Mouse (Mus musculus) T-helper 17 cell (primary cell): ENCODE data around the gene Fam102a.

Experiments used
- in situ Hi-C, 2 experiments: fragments of 300-600 bp; cut with MboI, MseI; formaldehyde crosslinking; loops; 1 replicate in 1 of 2; 2 replicates in 1 of 2; pipeline ENCODE4 v1.15.1; 2025; ENCODE audit warnings: high pct_unique_total_duplicates in 2 of 2

Gene Fam102a

DNA sequence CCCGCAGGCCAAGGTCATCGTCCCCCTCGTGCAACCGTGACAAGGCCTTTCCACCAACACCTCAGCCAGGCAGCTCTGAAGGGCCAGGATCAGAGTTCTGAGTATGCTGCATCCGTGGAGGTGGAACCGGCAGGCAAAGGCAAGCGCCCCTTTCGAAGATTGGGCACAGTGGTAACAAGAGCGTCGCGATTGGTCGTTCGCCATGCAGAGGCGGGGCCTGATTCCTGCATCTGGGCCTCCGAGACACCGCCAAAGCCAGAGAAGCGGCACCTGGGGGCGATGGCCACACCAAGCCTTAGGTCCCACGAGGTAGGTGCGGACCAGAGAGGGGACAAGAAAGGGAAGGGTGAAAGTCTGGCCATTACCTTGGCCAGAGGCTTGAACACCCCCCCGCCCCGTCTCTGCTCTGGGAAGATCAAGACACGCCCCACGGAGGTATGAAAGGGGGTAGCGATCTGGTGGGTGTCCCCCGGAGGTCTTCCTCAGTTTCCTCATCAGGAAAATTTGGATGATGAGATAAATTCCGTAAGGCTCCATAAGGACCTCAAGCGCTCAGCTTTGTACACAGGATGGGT, 40.5 kb downstream of the Fam102a start, which contains the start of gene 9430097D07Rik:
TSS of gene 9430097D07Rik (minus strand) at position 99 of the 575 bp plus-strand sequence.
- in situ Hi-C loops: loop anchor here in 1 of 2 experiments (5.0 kb wide), 1 partner anchor 37 kb away; no protein-coding TSS in a partner anchor

DNA sequence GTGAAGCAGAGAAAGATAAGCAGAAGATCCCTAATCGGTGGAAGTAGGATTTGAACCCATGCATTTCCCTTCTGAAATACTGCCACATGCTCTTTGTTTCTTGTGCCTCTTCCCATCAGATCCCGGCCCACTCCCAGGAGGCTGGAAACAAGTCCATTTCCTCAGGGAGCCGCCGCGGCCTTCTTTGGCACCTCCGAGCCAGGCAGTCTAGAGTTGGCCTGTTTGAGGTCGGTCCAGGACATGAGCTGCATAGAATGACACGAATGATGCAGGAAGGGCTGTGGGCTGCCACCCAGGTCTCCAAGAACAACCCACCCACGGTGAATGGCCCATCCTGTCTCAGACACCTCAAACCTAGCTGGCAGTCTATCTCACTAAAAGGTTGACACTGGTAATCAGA, 41.4 kb downstream of the Fam102a start:
- in situ Hi-C loops: loop anchor here in 1 of 2 experiments (5.0 kb wide), 1 partner anchor 36 kb away; no protein-coding TSS in a partner anchor

DNA sequence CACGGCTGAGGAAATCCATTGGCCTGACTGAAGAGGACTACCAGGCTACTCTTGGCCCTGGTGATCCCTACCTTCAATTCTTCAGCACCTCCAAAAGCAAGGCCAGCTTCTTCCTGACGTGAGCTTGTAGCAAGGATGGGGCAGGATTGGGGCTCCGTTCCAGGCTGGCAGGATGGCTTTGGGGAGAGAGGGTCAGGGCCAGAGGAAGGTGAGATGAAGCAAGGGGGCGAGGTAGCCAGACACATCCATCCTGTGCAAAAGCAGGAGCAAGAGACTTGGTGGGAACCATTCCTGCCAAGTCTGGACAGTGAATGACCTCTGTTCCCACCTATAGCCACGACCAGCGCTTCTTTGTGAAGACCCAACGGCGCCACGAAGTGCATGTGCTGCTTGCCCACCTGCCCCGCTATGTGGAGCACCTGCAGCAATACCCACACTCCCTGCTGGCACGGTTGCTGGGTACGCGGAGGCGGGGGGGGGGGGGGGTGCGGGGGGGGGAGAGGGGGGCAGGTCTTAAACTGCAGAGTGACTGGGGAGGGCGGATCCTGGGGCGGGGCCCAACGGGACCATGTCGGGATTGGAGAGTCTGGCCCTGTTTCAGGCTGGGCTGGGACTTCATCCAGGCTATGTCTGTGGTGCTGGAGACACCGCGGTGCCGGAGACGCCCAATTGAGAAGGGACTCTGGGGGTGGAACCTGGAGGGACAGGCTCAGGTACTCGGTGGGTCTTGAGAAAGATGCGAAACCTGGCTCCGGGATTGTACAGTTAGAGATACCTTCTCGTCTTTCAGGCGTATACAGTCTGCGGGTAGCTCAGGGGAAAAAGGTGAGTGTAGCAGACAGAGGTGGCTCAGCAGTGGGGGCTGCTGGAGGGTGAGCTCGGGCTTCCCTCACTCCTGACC, 43.3 kb downstream of the Fam102a start:
- in situ Hi-C loops: loop anchor here in 1 of 2 experiments (5.0 kb wide), 1 partner anchor 34 kb away; no protein-coding TSS in a partner anchor

DNA sequence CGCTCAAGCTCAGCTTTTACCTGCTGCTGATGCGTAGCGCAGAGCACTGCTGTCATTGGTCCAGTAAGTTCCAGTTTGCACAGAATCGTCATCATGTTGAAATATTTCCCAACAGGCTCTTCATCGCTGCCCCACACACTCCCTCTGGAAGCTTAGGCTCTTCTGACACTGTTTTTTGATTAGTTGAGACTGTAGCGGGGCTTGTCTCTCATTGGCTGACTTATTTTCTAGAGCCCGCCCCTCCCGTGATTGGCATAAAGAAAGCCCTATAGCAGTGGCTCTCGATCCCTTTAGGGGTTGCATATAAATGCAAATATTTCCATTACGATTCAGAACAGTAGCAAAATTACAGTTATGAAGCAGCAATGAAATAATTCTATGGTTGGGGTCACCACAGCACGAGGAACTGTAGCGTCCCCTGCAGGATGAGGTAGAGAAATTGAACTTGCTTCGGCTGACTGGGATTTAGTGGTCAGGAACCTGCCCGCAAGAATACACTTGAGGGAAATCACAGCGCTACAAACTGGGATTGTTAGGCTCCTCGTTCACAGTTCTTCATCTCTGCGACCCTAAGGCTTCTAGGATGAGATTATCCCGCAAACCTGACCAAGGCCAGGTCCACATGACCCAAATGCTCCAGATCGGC, 46.4 kb downstream of the Fam102a start:
- in situ Hi-C loops: no loop called here

DNA sequence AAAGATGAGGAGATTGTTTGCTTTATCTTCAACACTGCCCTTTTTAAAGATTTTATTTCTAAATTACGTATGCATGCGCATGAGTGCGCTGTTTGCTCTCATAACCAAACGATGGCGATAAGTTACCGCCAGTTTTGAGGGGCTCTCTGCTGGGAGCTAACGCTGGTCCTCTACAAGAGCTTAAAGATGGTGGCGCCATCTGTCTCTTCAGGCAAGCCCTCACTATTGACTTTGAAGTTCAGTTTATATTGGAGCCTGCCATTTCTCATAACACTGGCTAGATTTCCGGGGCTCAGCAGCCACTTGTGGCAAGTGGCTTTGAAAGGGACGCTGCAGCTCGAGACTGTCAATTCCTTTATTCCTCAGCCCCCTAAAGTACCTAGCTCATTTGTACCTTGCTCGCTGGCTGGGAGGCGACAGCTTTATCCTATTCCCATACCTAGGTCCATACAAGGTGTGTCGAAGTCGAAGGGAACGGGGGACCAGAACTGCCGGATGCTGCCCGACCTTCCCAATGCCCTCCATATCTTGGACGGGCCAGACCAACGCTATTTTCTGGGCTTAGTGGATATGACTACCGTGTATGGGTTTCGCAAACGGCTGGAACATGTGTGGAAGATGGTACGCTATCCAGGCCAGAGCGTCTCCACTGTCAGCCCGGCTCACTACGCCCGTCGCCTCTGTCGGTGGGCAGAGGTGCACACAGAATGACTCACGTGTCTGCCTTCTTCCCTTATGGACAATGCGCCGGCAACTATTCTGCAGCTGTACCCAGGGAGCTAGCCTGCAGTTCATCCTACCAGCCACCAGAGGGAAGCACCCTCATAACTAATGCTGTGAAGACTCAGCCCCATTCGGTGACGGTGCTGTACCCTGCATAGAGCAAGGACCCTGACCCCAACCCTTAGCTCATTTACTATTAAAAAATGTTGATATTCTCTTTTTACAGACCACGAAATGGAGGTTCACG, 48.0 kb downstream of the Fam102a start:
- in situ Hi-C loops: no loop called here

DNA sequence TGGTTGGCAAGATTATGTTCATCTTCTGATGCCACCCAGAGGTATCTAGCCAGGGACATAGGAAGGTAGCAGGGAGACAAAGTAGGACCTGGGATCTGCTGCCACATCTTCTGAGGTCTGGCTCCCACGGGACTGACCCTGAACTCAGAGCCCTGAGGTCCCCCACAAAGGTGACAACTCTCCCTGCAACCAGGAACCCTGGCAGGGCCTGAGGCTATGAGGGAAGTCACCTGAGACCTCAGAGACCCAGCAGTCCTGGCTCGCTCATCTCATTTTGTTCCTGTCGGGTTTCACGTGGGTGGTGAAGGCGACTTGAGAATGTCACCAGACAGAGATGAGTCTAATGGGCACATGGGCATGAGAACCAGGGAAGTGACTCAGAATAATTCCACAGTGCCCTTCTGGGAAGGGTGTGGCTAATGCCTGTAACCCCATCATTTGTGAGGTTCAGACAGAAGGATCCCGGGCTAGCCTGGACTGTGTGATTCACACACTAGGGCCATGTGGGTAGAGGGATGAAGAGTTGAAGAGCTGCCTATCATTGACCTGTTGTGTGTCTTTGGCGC, 50.1 kb downstream of the Fam102a start:
- in situ Hi-C loops: no loop called here

DNA sequence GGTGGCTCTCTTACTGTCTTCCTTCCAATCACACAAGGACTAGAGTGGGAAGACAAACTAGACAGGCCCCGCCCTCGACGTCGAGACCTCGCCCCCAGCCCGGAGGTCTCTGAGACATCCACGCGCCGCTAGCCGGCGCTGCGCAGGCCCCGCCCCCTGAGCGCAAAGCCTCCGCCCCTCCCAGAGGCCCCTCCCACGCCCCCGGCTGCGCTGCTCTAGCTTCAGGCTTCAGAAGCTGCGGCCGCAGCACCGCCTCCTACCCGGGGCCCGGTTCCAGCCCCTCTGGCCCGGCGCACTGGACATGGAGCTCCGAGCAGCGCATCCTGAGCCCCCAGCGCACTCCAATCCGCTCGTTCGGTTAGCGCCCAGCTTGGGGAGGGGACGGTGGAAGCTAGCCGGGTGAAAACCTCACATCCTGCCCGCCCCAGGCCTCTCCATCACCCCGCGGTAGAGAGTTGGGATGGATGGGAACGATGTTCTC, 51.8 kb downstream of the Fam102a start, which contains the start of gene St6galnac4:
TSS of gene St6galnac4 (plus strand) at position 225 of the 481 bp plus-strand sequence.
- in situ Hi-C loops: no loop called here

DNA sequence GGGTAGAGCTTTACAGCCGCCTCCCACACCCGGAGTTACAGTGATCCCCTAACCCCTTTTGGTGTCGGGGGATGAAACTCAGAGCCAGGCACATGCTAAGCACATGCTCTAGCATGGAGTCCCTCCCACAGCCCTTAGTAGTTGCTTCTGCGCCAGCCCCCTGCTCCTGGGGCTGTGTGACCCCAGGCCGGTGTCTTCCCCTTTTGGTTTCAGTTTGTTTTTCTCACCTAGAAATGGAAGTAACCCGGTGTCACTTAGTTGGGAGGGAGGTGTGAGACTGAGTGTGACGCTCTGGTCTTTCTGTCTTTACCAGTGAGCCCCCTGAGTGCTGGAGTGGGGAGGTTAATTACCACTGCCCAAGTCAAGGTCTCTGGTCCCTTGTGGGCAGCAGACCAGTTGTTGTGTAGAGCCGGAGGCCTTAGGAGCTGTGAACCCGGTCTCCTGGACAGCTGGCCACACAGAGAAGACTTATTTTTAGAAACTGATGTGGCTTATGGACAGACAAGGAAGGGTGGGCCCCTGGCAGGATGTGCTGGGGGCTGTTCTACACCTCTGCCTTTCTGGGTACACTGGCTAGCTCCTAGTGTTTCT, 52.7 kb downstream of the Fam102a start:
- in situ Hi-C loops: no loop called here

DNA sequence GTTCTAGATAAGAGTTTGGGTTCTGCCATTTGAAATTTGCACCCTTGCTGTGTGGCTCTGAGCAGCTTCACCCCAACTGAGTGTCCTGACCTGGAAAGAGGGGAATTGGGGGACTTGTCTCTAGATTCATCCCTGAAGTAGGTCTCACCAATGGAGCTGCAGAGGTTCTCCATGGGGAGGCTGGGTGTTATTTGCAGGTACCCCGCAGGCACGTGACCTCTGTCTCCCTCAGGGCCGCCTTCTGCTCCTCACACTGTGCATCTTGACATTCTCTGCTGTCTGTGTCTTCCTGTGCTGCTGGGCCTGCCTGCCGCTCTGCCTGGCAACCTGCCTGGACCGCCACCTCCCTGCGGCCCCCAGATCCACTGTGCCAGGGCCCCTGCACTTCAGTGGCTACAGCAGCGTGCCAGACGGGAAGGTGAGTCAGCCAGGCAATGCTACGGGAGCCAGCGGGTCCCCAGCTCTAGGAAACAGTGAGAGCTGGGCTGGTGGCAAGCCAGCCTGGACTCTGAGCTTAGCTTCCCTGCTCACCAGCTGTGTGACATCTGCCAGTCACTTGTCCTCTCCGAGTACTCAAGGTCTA, 54.2 kb downstream of the Fam102a start:
- in situ Hi-C loops: no loop called here

DNA sequence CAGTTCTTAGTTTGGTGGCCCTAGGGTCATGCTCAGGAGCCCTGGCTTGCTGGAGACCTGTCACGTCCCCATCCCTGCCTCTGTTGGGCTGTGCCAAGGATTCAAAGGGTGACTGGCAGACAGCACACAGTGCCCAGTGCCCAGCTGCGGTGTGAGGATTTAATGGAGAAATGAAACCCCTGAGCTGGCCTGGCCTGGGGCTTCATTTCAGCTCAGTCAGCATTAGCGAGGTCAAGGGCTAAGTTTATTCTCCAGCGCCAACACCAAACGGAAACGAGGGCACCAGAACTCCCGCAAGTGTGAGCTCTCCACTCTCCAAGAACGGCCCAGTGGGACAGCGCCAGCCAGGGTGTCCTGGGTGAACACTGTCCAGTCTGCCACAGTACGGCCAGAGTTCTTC, 55.1 kb downstream of the Fam102a start:
- in situ Hi-C loops: no loop called here

DNA sequence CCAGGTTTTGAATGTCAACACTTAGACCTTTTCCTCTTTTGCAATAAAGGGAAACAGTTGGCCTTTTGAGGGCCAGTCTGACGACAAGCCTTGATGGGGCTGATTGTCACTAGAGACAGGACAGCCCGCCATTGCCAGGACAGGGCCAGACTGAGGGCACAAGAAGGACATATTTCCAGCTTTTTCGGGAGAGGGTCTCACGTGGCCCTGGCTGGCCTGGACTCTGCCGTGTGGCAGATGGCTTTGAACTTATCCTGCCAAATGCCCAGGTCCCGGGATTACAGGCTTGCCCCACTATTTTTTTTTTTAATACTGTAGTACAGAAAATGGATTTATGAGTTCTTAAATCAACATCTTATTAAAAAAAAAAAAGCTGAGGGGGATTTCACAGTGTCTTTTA, 56.1 kb downstream of the Fam102a start:
- in situ Hi-C loops: no loop called here

DNA sequence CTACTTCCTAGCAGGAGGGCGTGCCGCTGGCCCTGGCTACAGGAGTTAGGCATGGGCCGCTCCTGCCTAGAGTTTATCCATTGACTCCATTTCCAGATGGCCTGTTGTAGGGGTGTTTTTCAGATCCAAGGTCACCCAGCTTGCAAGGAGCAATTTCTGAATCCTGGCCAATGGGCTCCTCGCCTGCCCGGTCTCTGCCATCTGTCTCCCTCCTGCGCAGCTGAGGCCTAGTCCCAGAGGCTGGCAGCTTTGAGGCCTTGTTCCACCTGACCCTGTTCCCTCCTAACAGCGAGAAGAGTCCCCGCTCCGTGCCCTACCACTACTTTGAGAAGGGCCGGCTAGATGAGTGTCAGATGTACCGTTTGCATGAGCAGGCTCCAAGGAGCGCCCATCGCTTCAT, 61.6 kb downstream of the Fam102a start:
- in situ Hi-C loops: no loop called here

DNA sequence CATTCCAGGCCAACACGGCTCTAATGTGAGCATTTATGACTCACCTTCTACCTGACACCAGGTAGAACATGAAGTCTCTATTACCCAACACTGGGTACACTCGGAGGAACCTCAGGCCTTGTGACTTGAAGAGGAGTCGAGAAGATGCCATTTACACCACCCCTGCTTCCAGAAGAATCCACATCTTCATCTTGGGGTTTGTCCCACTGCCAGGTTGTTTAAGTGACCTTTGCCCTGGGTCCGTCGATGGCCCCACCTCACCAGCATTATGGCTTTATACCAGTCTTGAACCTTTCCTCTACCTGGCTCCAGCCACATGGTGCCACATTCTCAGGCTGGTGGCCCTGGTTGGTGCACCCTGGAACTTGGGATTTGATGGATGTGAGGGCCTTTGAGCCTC, 62.1 kb downstream of the Fam102a start:
- in situ Hi-C loops: no loop called here

DNA sequence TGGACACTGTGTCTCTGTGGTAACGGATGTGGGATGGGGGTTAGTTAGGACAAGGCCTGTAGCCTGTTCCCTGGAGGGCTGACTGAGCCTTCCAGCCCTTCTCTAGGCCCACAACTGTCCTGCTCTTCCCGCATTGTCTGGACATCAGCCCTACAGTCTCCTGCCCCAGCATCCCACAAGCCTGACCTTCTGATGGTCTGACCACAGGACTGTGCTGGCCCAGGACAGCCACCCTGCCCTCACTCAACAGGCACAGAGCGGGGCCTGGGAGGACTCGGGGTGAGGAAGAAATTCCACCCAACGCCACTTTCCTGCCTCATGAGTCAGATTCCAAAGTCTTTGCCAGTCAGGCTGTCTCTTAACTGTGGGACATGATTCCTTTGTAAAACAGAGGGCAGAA, 62.6 kb downstream of the Fam102a start:
- in situ Hi-C loops: no loop called here

DNA sequence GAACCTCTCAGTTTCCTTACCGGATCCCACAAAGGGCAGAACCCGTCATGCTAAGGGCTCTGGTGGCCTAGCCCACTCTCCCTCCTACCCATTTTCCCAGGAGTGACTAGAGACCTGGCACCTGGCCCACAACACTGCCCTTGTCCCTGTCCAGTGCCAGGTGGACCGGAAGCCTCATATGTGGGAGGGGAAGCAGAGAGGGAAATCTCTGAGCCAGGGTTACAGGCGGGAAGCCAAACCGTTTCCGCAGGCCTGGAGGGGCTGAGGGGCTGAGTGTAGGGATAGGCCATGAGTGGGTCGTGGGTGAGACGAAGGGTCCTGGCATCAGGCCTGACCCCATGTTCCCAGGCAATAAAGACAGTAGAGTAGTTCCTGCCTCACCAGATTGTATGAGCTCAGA, 63.4 kb downstream of the Fam102a start:
- in situ Hi-C loops: no loop called here

DNA sequence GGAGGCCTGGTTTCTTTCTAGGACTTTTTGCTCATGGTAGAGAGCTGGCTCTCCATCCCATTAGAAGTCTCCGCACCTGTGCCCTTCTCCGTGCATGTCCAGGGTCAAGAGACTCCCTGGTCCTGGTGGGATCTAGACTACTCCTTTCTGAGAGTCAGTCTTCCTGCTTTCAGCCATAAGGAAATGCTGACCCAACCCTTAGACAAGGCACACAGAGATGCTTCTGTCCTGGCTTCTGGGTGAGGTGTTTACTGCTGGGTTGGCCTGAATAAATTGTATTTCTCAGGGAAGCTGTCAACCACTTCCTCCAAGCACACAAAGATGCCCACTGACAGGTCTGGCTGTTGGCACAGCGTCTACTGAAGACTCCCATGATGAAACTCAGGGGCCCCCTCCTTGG, 64.3 kb downstream of the Fam102a start, which contains the start of gene St6galnac6:
TSS of gene St6galnac6 (plus strand) at position 301 of the 400 bp plus-strand sequence.
- in situ Hi-C loops: no loop called here

DNA sequence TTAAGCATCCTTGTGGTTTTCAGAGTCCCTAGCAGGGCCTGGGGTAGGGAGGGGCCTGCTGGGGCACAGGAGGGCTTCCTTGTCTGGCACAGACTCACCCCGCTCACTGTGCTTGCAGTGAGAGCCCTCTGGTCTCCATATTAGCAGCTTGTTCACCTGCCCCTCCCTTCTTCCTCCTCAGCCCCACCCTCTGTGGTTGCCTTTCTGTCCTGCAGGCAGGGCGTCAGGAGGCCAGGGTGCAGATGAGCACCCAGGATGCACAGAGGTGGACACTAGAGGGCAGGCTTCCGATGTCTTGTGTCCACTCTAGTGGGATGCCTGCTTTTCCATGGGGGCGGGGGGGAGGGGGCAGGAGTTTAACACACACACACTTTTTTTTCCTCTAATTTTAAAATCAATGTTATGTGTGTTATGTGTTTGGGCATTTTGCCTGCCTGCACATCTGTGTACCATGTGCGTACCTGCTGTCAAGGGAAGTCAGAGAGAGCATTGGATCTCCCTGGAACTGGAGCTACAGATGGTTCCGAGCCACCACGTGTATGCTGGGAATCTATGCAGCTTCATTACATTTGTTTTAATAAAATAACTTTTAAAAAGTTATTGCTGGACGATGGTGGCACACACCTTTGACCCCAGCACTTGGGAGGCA, 66.4 kb downstream of the Fam102a start:
- in situ Hi-C loops: loop anchor here in 1 of 2 experiments (10.0 kb wide), 1 partner anchor 1137 kb away; no protein-coding TSS in a partner anchor

DNA sequence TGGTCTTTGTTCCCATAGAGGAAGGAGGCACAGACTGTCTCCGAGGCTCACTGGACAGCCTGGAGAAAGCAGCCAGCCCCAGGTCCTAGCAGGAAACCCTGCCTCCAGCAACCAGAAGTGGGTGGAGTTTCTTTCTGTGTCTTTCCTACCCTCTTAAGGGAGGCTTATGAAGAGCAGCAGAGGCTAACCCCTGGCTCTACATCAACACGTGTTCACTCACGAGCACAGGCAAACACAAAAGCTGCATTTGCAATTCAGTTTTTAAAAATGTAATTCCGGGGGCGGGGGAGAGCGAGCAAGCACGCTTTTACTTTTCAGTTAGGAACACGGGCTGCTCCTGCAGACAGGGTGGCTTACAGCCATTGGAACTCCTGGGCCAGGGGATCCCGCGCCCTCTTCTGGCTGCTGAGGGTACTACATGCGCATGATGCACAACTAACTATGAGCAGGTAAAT, 67.5 kb downstream of the Fam102a start:
- in situ Hi-C loops: loop anchor here in 1 of 2 experiments (10.0 kb wide), 1 partner anchor 1138 kb away; no protein-coding TSS in a partner anchor

DNA sequence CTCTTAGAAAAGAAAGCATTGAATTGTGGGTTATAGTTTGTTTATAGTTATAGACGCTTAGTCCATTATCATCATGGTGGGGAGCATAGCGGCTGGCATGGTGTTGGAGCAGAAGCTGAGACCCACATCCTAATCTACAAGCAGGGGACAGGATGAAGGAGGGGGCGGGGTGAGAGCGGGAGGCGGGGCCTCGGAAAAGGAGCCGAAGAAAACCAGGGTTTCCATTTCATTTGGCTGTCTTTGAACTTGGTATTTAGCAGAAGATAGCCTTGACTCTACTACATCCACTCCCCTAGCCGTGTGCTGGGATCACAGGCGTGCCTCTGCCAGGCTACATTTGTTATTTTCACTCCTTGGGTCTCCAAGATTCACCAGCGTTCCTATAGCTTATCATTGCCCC, 69.5 kb downstream of the Fam102a start:
- in situ Hi-C loops: loop anchor here in 1 of 2 experiments (10.0 kb wide), 1 partner anchor 1140 kb away; no protein-coding TSS in a partner anchor
